Mouse (Mus musculus) testis, adult 2 months (tissue): ENCODE data around the gene Scd3.

Experiments used
- CTCF ChIP-seq: fragments of 200-500 bp; IDR thresholded peaks from 2 replicates; pipeline ENCODE4 v1.5.1; 2012; ENCODE audit warnings: low read depth, mild to moderate bottlenecking, inconsistent platforms, low read length, moderate library complexity; ENCODE audit not compliant: control insufficient read depth, insufficient read depth, insufficient replicate concordance
- POLR2A ChIP-seq: fragments of 200-500 bp; IDR thresholded peaks from 2 replicates; pipeline ENCODE4 v1.6.1; 2012; ENCODE audit warnings: low read depth, mild to moderate bottlenecking, inconsistent platforms, low read length, moderate library complexity; ENCODE audit not compliant: control insufficient read depth

- TF ChIP-seq POLR2A (no peak), CTCF (no peak)
These were observed 45.8 kb downstream of the Scd3 start for GRCm38 (mm10) chr19:44248854-44249351.
